Mouse (Mus musculus) spleen, adult 2 months (tissue): ENCODE data around the gene Slc22a18. TPM values are rescaled to one million over a fixed set of nuclear protein-coding genes. Genes with fewer than 3 reads are reported as not detected.

Experiments
- DNase-seq, 2 experiments: peaks; one replicate each; pipeline versions ENCODE4 v3.0.0 to v3.0.0-alpha.2; 2012 to 2021; ENCODE audit warnings: low spot score in 2 of 2, low read depth in 1 of 2
- H3K27ac ChIP-seq: fragments of 200-500 bp; 2 replicates; pipeline ENCODE4 v1.5.1; 2012; ENCODE audit warnings: low read length, inconsistent platforms; ENCODE audit not compliant: insufficient read depth
- H3K27me3 ChIP-seq: fragments of 200-500 bp; 2 replicates; pipeline ENCODE4 v1.6.1; 2012; ENCODE audit warnings: mild to moderate bottlenecking, moderate library complexity, low read length, inconsistent platforms; ENCODE audit not compliant: control insufficient read depth, insufficient read depth
- H3K36me3 ChIP-seq: fragments of 200-500 bp; 2 replicates; pipeline ENCODE4 v1.6.1; 2012; ENCODE audit warnings: mild to moderate bottlenecking, low read length, inconsistent platforms; ENCODE audit not compliant: control insufficient read depth, insufficient read depth
- H3K4me1 ChIP-seq: fragments of 200-500 bp; 2 replicates; pipeline ENCODE4 v1.6.1; 2011; ENCODE audit warnings: inconsistent platforms; ENCODE audit not compliant: control insufficient read depth, insufficient read depth, insufficient read length
- H3K4me3 ChIP-seq: fragments of 200-500 bp; 2 replicates; pipeline ENCODE4 v1.5.1; 2011; ENCODE audit warnings: mild to moderate bottlenecking, inconsistent platforms; ENCODE audit not compliant: insufficient read depth, insufficient read length; ENCODE audit errors: extremely low read depth
- CTCF ChIP-seq: fragments of 200-500 bp; IDR thresholded peaks from 2 replicates; pipeline ENCODE4 v1.5.1; 2011; ENCODE audit warnings: mild to moderate bottlenecking, inconsistent platforms; ENCODE audit not compliant: insufficient read depth, insufficient read length, insufficient replicate concordance; ENCODE audit errors: extremely low read depth
- POLR2A ChIP-seq: fragments of 200-500 bp; IDR thresholded peaks from 2 replicates; pipeline ENCODE4 v1.6.1; 2011; ENCODE audit warnings: low read depth, low read length, inconsistent platforms
- WGBS: fragments of 180-500 bp; shearing (Covaris S2); methylation state at CpG from one replicate; pipeline ENCODE4 v1.1.7; 2018; 5-methylcytosine and 5-hydroxymethylcytosine counted together
- polyA plus RNA-seq: library from polyadenylated mRNA; depleted of rRNA; stranded (reverse); fragments of >200 nt; gene quantifications from 2 replicates; pipeline ENCODE4 v1.2.3, GENCODE M21; 2012; rRNA removed

The Slc22a18 gene
- 1.7 and 2.2 TPM in 2 replicates for polyA plus RNA-seq

DNA sequence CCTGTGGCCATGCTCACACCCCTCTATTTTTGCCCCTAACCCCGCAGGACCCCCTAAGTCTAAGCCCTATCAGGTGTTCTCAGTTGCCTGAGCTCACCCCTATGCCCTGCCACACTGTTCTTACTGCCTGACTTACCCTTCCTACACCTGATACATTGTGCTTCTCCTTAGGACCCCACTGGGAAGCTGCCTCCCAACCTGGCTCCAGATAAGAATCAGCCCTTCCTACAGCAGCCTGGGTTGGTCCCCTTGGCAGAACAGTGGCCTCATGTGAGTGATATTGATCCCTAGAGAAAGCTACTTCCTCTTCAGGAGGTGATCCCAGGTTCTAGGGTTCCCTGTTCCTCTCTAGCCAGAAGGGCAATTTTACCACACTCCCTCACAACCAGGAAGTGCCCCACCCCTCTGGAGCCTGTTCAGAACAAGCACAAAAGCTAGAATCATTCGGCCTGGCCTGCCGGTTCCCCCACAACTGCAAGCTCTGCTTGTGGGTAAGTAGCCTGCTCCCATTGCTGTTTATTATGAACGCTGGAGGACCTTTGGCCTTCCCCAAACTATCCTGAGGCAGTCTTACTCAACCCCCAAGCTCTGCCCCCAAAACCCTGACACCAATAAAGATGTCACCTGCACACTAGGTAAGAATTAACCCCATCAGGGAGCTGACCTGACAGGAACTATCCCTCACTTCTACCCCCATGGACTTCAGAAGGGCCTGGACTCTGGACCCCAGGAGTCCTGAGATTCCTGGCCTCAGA is at the start of gene Slc22a18:
TSS of gene Slc22a18 (plus strand) at position 390 of the 755 bp plus-strand sequence.
- no peak for DNase-seq
- TF ChIP-seq POLR2A (no peak), CTCF (no peak)
- 11% methylated on average over 4 of the region's 4 CpGs for WGBS
- H3K4me1 ChIP-seq = no peaks in the 10 kb centered on the region; the same call in 1 of the 2 replicates
- no peak within 1 kb of the TSS for H3K27ac ChIP-seq
- H3K4me3 ChIP-seq = no peak within 1 kb of the TSS
- no peaks in the 10 kb centered on the region for H3K36me3 ChIP-seq
- no peaks in the 10 kb centered on the region for H3K27me3 ChIP-seq

DNA sequence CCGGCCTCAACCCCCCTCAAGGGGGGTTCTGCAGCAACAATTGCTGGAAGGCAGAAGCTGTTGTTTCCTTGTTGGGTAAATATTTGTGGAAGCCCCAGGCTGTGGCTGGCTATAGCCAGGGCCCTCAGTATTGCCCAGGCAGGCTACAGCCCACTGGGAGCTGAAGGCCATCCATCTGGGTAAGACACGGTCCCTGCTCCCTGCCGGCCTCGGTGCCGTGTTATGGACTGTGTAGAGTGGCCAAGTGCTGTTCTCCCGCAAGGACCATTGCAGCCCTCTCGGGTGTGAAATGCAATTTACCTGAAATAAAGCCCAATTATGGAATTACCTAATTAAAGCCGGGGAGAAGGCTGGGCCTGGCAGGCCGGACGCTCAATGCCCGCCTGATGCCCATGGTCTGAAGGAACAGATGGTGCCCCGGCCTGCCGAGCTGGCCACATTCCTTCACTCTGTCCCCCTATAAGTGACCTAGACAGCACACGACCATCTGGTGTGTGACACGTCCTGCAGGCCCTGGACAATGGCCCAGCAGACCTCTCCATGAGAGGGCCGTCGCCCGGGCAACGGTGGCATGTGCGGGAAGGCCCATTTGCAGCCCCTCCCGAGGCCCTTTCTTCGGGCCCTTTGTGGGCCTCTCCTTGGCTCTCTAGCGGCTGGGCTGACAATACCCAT is 45.3 kb upstream of the Slc22a18 start:
- H3K4me3 ChIP-seq = no peak overlapping the region
- H3K4me1 ChIP-seq = no peaks in the 10 kb centered on the region
- WGBS = 91% methylated on average over 23 of the region's 23 CpGs
- DNase-seq = no peak
- no peaks in the 10 kb centered on the region for H3K36me3 ChIP-seq
- TF ChIP-seq POLR2A (no peak), CTCF (no peak)
- no peaks in the 10 kb centered on the region for H3K27me3 ChIP-seq
- H3K27ac ChIP-seq = no peak overlapping the region

DNA sequence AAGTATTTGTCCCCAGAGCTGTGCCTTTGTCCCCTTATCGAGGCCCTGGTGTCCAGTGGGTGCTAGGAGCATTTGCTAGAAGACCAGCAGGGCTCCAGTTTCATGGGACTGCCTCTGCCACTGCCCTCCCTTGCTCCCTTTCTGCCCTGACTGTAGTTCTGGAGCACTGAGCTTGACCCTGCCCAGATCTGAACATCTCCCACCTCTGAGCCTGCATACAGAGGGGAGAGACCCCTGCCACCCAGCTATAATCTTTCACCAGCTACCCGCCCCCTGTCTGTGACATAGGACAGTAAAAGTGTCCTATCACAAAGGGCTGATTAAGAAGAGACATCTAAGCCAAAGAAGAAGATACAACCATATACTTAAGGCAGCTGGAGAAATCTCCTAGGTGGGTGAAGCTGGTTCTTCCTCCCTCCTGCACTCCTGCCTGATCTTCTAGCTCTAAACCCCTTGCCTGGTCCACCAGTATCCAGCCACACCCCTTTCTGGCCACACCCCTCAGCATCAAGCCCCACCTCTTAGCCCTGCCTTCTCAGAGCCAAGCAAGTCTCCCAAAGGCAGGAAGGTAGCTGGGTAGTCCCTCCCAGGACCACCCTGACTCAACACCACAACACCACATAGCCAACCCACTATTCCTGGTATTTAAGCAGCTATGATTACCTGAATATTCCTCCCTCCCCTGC is 44.6 kb upstream of the Slc22a18 start:
- Histone ChIP-seq H3K27me3 (no peaks in the 10 kb centered on the region), H3K4me3 (no peak overlapping the region), H3K4me1 (no peaks in the 10 kb centered on the region), H3K36me3 (no peaks in the 10 kb centered on the region), H3K27ac (no peak overlapping the region)
- no peak for DNase-seq
- TF ChIP-seq CTCF (no peak), POLR2A (no peak)
- WGBS = 71% methylated on average over 2 of the region's 2 CpGs

DNA sequence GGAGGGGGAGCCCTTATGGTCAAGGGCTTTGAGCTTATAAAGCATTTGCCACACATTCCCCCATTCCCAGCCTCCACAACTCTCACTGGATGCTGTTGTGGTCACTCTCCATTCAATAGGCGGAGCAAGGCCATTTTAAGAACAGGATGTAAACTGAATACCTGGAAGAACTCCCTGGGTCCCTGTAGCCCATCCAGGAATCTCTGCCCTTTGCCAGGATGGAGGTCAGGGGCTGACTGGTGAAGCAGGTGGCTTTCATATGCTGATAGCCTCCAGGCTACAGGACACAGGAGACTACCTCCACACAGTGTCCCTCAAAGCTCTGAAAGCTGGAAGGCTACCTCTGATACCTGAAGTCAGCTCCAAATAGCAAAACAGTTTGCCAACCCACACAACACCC is 40.9 kb upstream of the Slc22a18 start:
- Histone ChIP-seq H3K4me3 (no peak overlapping the region), H3K27ac (no peak overlapping the region), H3K36me3 (no peaks in the 10 kb centered on the region), H3K27me3 (peaks cover 1% of the 10 kb centered on the region), H3K4me1 (no peaks in the 10 kb centered on the region)
- no peak for DNase-seq
- 100% methylated on average over 1 of the region's 1 CpGs for WGBS
- TF ChIP-seq CTCF (no peak), POLR2A (no peak)

DNA sequence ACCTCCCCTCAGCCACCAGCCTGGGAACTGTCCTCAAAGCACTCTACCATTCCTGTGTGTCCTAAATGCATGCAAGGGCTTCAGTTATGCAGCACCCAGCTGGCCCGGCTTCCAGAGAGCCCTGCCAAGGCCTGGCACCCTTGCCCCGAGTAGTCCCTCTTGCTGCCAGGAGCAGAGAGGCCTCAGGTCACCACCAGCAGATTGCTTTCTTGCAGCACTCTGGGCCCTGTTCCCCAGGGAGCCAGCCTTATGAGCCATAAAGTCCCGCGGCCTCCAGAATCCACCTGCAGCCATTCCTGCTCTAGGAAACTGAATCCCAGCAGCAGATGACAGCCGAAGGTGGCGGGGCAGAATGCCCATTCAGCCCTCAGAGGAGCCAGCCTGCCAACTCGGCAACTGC is 40.2 kb upstream of the Slc22a18 start:
- WGBS = 91% methylated on average over 7 of the region's 7 CpGs
- TF ChIP-seq CTCF (no peak), POLR2A (no peak)
- Histone ChIP-seq H3K27me3 (peaks cover 8% of the 10 kb centered on the region), H3K36me3 (no peaks in the 10 kb centered on the region), H3K4me3 (no peak overlapping the region), H3K27ac (no peak overlapping the region), H3K4me1 (no peaks in the 10 kb centered on the region; the same call in 1 of the 2 replicates)
- DNase-seq = no peak

DNA sequence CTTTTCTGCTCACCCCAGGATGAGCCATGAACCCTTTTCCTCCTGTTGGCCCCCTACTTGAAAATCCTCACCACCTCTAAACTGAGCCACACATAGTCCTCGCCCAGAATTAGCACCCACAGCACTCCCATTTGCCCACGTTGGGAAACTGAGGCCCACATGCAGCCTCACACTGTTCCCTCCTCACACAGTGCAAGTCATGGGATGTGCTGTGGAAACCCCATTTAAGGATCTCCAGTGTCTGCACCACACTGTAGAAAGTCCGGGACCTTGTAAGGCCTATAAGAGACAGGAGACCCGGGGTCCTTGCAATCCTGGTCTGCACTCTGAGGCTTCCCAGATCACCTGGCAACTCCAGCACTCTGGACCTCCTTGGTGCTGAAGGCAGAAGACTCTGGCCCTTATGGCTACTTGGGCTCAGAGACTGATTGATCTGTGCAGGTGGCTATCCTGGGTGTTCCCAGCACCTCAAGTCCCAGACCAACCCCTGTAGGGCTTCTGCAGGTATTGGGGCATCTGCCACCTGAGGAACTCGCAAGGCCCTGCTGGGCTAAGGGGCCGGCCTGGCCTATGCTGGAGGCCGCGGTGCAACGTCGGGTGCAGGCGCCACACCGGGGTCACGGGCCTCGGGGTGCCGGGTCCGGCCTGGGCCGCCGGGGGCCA is 36.2 kb upstream of the Slc22a18 start:
- Histone ChIP-seq H3K27ac (no peak overlapping the region), H3K4me1 (no peaks in the 10 kb centered on the region; the same call in 1 of the 2 replicates), H3K36me3 (no peaks in the 10 kb centered on the region), H3K4me3 (no peak overlapping the region), H3K27me3 (peaks cover 10% of the 10 kb centered on the region)
- DNase-seq = no peak
- TF ChIP-seq CTCF = no peak
- TF ChIP-seq POLR2A = no peak
- WGBS = 48% methylated on average over 18 of the region's 18 CpGs
